Mouse (Mus musculus): Measurements from ENCODE around the gene Soat1. TPM values are rescaled to one million over a fixed set of nuclear protein-coding genes. Genes with fewer than 3 reads are reported as not detected.

Soat1 gene
- polyA plus RNA-seq, 1 experiment from 2014 or later: 51.2 TPM

GRCm38 (mm10) chr1:156462273-156462991 lies 11.7 kb downstream of the Soat1 start:
- Histone ChIP-seq H3K4me1 (replicated peaks; ENCODE audit: control insufficient read depth, insufficient read depth, low read length) (0 out of 2 replicates have a peak, but pooled peaks cover 7% of the 10 kb centered on the region), H3K4me2 (replicated peaks; ENCODE audit: low read depth) (peak overlapping the region; percentile 48), H3K9me3 (ENCODE audit: control insufficient read depth) (no peaks in the 10 kb centered on the region), H3K27ac (ENCODE audit: low read depth, low read length) (peak overlapping the region; percentile 51), H3K4me3 (ENCODE audit: low read depth, low read length) (no peak overlapping the region), H3K36me3 (ENCODE audit: control insufficient read depth, insufficient read depth) (peaks cover 14% of the 10 kb centered on the region), H3K27me3 (replicated peaks; ENCODE audit: control insufficient read depth, insufficient read depth, low read length) (no peaks in the 10 kb centered on the region), H3K9ac (ENCODE audit: low read depth, low read length) (no peak overlapping the region)
- 42% methylated on average over 12 of the region's 12 CpGs for WGBS
- ATAC-seq: peak; percentile 79
- TF ChIP-seq CTCF (IDR thresholded peaks at IDR 0.05; ENCODE audit: low read depth): no peak

- Histone ChIP-seq H3K4me1 (replicated peaks; ENCODE audit: control insufficient read depth, insufficient read depth, low read length) (0 out of 2 replicates have a peak, but pooled peaks cover 7% of the 10 kb centered on the region), H3K4me3 (ENCODE audit: low read depth, low read length) (no peak overlapping the region), H3K9me3 (ENCODE audit: control insufficient read depth) (no peaks in the 10 kb centered on the region), H3K36me3 (ENCODE audit: control insufficient read depth, insufficient read depth) (peaks cover 12% of the 10 kb centered on the region), H3K4me2 (replicated peaks; ENCODE audit: low read depth) (no peak overlapping the region), H3K9ac (ENCODE audit: low read depth, low read length) (no peak overlapping the region), H3K27me3 (replicated peaks; ENCODE audit: control insufficient read depth, insufficient read depth, low read length) (no peaks in the 10 kb centered on the region), H3K27ac (ENCODE audit: low read depth, low read length) (no peak overlapping the region)
- WGBS: 81% methylated on average over 6 of the region's 6 CpGs
- no peak for TF ChIP-seq CTCF (IDR thresholded peaks at IDR 0.05; ENCODE audit: low read depth)
- no peak for ATAC-seq
Measured at GRCm38 (mm10) chr1:156461036-156461435, 13.1 kb downstream of the Soat1 start.

GRCm38 (mm10) chr1:156460216-156460615 lies 13.9 kb downstream of the Soat1 start:
- Histone ChIP-seq H3K27me3 (replicated peaks; ENCODE audit: control insufficient read depth, insufficient read depth, low read length) (no peaks in the 10 kb centered on the region), H3K4me3 (ENCODE audit: low read depth, low read length) (no peak overlapping the region), H3K27ac (ENCODE audit: low read depth, low read length) (peak overlapping the region; percentile 52; the same call in 1 of the 2 replicates), H3K9ac (ENCODE audit: low read depth, low read length) (no peak overlapping the region), H3K4me1 (replicated peaks; ENCODE audit: control insufficient read depth, insufficient read depth, low read length) (peaks cover 10% of the 10 kb centered on the region; the same call in 1 of the 2 replicates), H3K9me3 (ENCODE audit: control insufficient read depth) (no peaks in the 10 kb centered on the region), H3K36me3 (ENCODE audit: control insufficient read depth, insufficient read depth) (peaks cover 4% of the 10 kb centered on the region), H3K4me2 (replicated peaks; ENCODE audit: low read depth) (no peak overlapping the region)
- 84% methylated on average over 4 of the region's 4 CpGs for WGBS
- TF ChIP-seq CTCF (IDR thresholded peaks at IDR 0.05; ENCODE audit: low read depth): no peak
- ATAC-seq: no peak

- Histone ChIP-seq H3K4me3 (ENCODE audit: low read depth, low read length) (no peak overlapping the region), H3K9ac (ENCODE audit: low read depth, low read length) (no peak overlapping the region), H3K36me3 (ENCODE audit: control insufficient read depth, insufficient read depth) (peaks cover 4% of the 10 kb centered on the region), H3K9me3 (ENCODE audit: control insufficient read depth) (no peaks in the 10 kb centered on the region), H3K4me1 (replicated peaks; ENCODE audit: control insufficient read depth, insufficient read depth, low read length) (peaks cover 15% of the 10 kb centered on the region), H3K4me2 (replicated peaks; ENCODE audit: low read depth) (no peak overlapping the region), H3K27ac (ENCODE audit: low read depth, low read length) (peak overlapping the region; percentile 52), H3K27me3 (replicated peaks; ENCODE audit: control insufficient read depth, insufficient read depth, low read length) (no peaks in the 10 kb centered on the region)
- 29% methylated on average over 3 of the region's 3 CpGs for WGBS
- ATAC-seq: peak; percentile 25; the same call in 1 of the 2 replicates
- no peak for TF ChIP-seq CTCF (IDR thresholded peaks at IDR 0.05; ENCODE audit: low read depth)
Measured at GRCm38 (mm10) chr1:156459690-156460089, 14.4 kb downstream of the Soat1 start.

- Histone ChIP-seq H3K4me1 (replicated peaks; ENCODE audit: control insufficient read depth, insufficient read depth, low read length) (peaks cover 16% of the 10 kb centered on the region), H3K9me3 (ENCODE audit: control insufficient read depth) (no peaks in the 10 kb centered on the region), H3K36me3 (ENCODE audit: control insufficient read depth, insufficient read depth) (peaks cover 14% of the 10 kb centered on the region), H3K27me3 (replicated peaks; ENCODE audit: control insufficient read depth, insufficient read depth, low read length) (no peaks in the 10 kb centered on the region), H3K9ac (ENCODE audit: low read depth, low read length) (no peak overlapping the region; the same call in 1 of the 2 replicates), H3K4me3 (ENCODE audit: low read depth, low read length) (no peak overlapping the region), H3K27ac (ENCODE audit: low read depth, low read length) (peak overlapping the region; percentile 35), H3K4me2 (replicated peaks; ENCODE audit: low read depth) (no peak overlapping the region)
- WGBS: 42% methylated on average over 8 of the region's 8 CpGs
- TF ChIP-seq CTCF (IDR thresholded peaks at IDR 0.05; ENCODE audit: low read depth): no peak
- no peak for ATAC-seq
Measured at GRCm38 (mm10) chr1:156458391-156459060, 15.6 kb downstream of the Soat1 start.

GRCm38 (mm10) chr1:156455005-156455758 lies 18.9 kb downstream of the Soat1 start:
- no peak overlapping the region for H3K4me2 ChIP-seq (replicated peaks; ENCODE audit: low read depth)
- peaks cover 12% of the 10 kb centered on the region for H3K4me1 ChIP-seq (replicated peaks; ENCODE audit: control insufficient read depth, insufficient read depth, low read length)
- 96% methylated on average over 2 of the region's 2 CpGs for WGBS
- TF ChIP-seq CTCF (IDR thresholded peaks at IDR 0.05; ENCODE audit: low read depth): no peak
- H3K4me3 ChIP-seq (ENCODE audit: low read depth, low read length): no peak overlapping the region
- H3K36me3 ChIP-seq (ENCODE audit: control insufficient read depth, insufficient read depth): peaks cover 14% of the 10 kb centered on the region
- peak; percentile 66 for ATAC-seq
- no peak overlapping the region for H3K27ac ChIP-seq (ENCODE audit: low read depth, low read length)
- no peaks in the 10 kb centered on the region for H3K27me3 ChIP-seq (replicated peaks; ENCODE audit: control insufficient read depth, insufficient read depth, low read length)
- no peaks in the 10 kb centered on the region for H3K9me3 ChIP-seq (ENCODE audit: control insufficient read depth)
- H3K9ac ChIP-seq (ENCODE audit: low read depth, low read length): no peak overlapping the region

Data from intestine, postnatal 0 days (tissue).